Mouse (Mus musculus) lung, embryonic 15.5 days (tissue): ENCODE results near the gene Rnf26. TPM values are rescaled to one million over a fixed set of nuclear protein-coding genes. Genes with fewer than 3 reads are reported as not detected.
A peak's percentile ranks its signal among the peaks of the same experiment; 100 is the strongest.

ENCODE experiments used
- ATAC-seq: fragments of 200-750 bp; cut with Nextera tagmentation; 2 replicates; pipeline ENCODE4 v1.8.0; 2017; ENCODE audit warnings: moderate number of reproducible peaks, borderline replicate concordance; ENCODE audit not compliant: low FRiP score, low TSS enrichment; ENCODE audit errors: extremely low read depth
- H3K27ac ChIP-seq: fragments of 300-500 bp; sonication (generic); 2 replicates; pipeline ENCODE4 v1.5.1; 2015; ENCODE audit warnings: moderate library complexity, mild to moderate bottlenecking, inconsistent platforms
- H3K27me3 ChIP-seq: fragments of 300-500 bp; sonication (generic); 2 replicates; pipeline ENCODE4 v1.6.1; 2015; ENCODE audit warnings: inconsistent platforms
- H3K36me3 ChIP-seq: fragments of 300-500 bp; sonication (generic); 2 replicates; pipeline ENCODE4 v1.6.1; 2015; ENCODE audit warnings: inconsistent platforms
- H3K4me1 ChIP-seq: fragments of 300-500 bp; sonication (generic); 2 replicates; pipeline ENCODE4 v1.6.1; 2015; ENCODE audit warnings: inconsistent platforms
- H3K4me2 ChIP-seq: fragments of 300-500 bp; sonication (generic); 2 replicates; pipeline ENCODE4 v1.6.1; 2015; ENCODE audit warnings: inconsistent platforms, mild to moderate bottlenecking, moderate library complexity
- H3K4me3 ChIP-seq: fragments of 300-500 bp; sonication (generic); 2 replicates; pipeline ENCODE4 v1.5.1; 2015; ENCODE audit warnings: mild to moderate bottlenecking, inconsistent platforms
- H3K9ac ChIP-seq: fragments of 300-500 bp; sonication (generic); 2 replicates; pipeline ENCODE4 v1.6.1; 2015; ENCODE audit warnings: inconsistent platforms
- H3K9me3 ChIP-seq: fragments of 300-500 bp; sonication (generic); 2 replicates; pipeline ENCODE4 v1.6.1; 2016; ENCODE audit warnings: inconsistent platforms
- WGBS: fragments of 180-500 bp; shearing (Covaris S2); methylation state at CpG from one replicate; pipeline ENCODE4 v1.1.7; 2015; 5-methylcytosine and 5-hydroxymethylcytosine counted together
- polyA plus RNA-seq: library from polyadenylated mRNA; unstranded; fragments of >200 nt; fragmentation: Nextera tagmentation; extraction: Ambion mirVana; gene quantifications from 2 replicates; pipeline ENCODE4 v1.2.1, GENCODE M21; 2015

Gene Rnf26
- polyA plus RNA-seq, 1 experiment from 2014 or later = 71.4 TPM

DNA sequence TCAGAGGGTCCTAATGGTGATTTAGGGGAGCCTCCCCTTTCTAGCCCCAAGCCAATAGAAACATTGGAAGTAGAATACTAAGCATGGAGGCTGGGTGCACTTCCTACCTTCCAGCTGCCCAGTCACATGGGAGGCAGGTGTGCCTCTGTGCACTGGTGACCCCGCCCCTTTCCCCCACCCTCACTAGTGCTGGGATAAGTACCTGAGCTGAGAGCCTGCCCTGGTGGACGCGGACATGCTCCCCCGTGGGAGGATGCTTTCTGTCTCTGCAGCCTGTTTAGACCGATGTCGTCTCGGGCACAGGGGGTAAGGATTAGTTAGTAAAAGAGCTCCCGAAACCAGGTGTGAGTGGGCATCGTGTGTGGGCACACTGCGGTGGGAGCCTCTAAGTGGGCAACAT lies 26.4 kb downstream of the Rnf26 start:
- Histone ChIP-seq H3K27me3 (peaks cover 37% of the 10 kb centered on the region), H3K27ac (no peak overlapping the region), H3K9ac (no peak overlapping the region), H3K4me2 (no peak overlapping the region), H3K4me3 (no peak overlapping the region), H3K4me1 (peaks cover 49% of the 10 kb centered on the region), H3K36me3 (no peaks in the 10 kb centered on the region), H3K9me3 (no peaks in the 10 kb centered on the region)
- ATAC-seq = no peak
- WGBS = 42% methylated on average over 10 of the region's 10 CpGs

DNA sequence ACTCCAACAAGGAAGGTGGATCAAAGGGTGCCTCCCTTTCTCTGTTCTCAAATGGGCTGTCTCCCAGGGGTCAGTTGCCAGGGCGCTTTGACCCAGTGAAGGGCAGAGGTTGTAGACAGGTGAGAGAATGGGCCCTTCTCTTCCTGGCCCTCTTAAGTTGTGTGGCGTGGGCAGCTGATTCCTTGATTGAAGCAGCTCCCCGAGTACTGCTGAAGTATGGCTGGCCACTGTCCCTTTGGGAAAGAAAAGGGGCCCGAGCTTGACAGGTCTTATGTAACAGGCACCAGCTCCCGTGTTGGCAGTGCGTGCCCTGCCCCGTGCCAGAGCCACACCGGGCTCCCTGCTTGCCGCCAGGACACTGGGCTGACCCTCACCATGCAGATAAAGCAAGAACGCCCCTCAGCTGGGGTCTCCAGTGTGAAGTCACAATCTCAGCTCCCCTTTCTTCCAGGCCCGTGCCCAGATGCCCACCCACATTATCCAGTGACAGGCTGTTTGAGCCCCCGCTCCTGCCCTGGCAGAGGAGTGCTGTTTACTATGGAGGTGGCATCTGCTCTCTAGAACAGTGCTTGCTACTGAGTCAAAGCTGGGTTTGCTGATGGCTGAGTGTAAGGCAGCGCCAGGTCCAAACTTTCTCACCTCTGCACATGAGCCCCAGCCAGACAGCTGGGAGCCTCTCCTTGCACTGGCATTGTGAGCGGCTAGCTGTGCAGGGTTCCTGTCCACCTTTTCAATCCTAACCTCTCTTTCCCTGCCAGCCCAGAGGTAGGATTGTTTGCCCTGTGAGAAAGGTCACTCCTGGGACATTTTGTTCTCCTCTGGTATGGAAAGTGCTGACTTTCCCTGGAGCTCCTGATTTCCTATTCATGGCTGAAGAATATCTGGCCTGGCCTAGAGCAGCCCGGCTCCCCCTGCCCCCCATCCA lies 27.3 kb downstream of the Rnf26 start:
- Histone ChIP-seq H3K9ac (0 out of 2 replicates have a peak overlapping the region, but pooled peaks have one; percentile 14), H3K4me3 (peak overlapping the region; percentile 55; the same call in 1 of the 2 replicates), H3K36me3 (no peaks in the 10 kb centered on the region), H3K9me3 (no peaks in the 10 kb centered on the region), H3K4me2 (peak overlapping the region; percentile 99), H3K4me1 (peaks cover 49% of the 10 kb centered on the region), H3K27me3 (peaks cover 37% of the 10 kb centered on the region), H3K27ac (no peak overlapping the region)
- 60% methylated on average over 15 of the region's 15 CpGs for WGBS
- ATAC-seq = no peak

DNA sequence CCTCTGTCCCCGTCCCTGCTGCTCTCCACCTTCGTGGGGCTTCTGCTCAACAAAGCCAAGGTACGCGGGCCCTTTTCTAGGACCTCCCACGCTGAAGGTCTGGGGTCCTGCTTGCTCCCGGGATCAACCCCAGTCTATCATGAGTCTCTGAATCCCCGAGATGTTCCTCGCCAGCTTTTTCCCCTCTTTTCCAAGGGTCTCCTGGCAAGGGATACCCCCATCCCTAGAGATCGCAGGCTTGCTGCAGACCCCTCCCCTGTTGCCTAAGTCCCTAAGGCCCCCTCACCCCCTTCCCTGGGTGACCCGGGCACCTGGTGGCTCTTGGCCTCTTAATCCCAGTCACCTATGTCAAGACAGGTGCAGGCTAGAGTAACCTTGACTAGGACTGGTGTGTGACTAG lies 28.0 kb downstream of the Rnf26 start:
- peaks cover 49% of the 10 kb centered on the region for H3K4me1 ChIP-seq
- no peak overlapping the region for H3K27ac ChIP-seq
- no peaks in the 10 kb centered on the region for H3K9me3 ChIP-seq
- ATAC-seq = no peak
- peak overlapping the region; percentile 55 for H3K4me3 ChIP-seq
- peak overlapping the region; percentile 64 for H3K9ac ChIP-seq
- H3K27me3 ChIP-seq = peaks cover 37% of the 10 kb centered on the region
- 2% methylated on average over 10 of the region's 10 CpGs for WGBS
- H3K4me2 ChIP-seq = peak overlapping the region; percentile 99
- H3K36me3 ChIP-seq = no peaks in the 10 kb centered on the region

- Histone ChIP-seq H3K9ac (peak overlapping the region; percentile 64), H3K36me3 (no peaks in the 10 kb centered on the region), H3K4me3 (peak overlapping the region; percentile 55), H3K27me3 (peaks cover 37% of the 10 kb centered on the region), H3K4me1 (peaks cover 49% of the 10 kb centered on the region), H3K4me2 (peak overlapping the region; percentile 99), H3K27ac (no peak overlapping the region), H3K9me3 (no peaks in the 10 kb centered on the region)
- ATAC-seq = peak; percentile 83
- under 1% methylated on average over 59 of the region's 62 CpGs for WGBS
Measured at GRCm38 (mm10) chr9:44084659-44085229, 28.6 kb downstream of the Rnf26 start.

DNA sequence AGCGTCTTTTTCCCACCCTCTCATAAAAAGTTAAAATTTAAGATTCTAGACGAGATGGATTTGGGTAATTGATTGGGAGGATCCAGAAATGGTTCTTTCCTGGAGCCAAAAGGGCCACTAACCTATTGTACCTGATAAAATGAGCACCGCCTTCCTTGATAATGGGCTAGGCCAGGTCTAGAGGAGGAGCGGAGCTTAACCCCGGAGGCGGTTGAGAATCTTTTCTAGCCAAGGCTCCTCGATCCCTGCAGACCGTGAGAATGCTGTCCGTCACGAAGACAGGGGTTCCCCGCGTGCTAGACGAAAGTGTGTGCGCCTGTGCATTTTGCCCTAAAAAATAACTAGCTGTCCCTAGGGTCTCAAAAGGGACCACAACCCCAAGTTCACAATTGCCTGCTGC lies 29.1 kb downstream of the Rnf26 start:
- under 1% methylated on average over 14 of the region's 14 CpGs for WGBS
- Histone ChIP-seq H3K4me3 (peak overlapping the region; percentile 55), H3K4me2 (peak overlapping the region; percentile 99), H3K9ac (peak overlapping the region; percentile 64; the same call in 1 of the 2 replicates), H3K27me3 (peaks cover 37% of the 10 kb centered on the region), H3K4me1 (peaks cover 50% of the 10 kb centered on the region), H3K36me3 (no peaks in the 10 kb centered on the region), H3K9me3 (no peaks in the 10 kb centered on the region), H3K27ac (no peak overlapping the region)
- ATAC-seq = no peak

DNA sequence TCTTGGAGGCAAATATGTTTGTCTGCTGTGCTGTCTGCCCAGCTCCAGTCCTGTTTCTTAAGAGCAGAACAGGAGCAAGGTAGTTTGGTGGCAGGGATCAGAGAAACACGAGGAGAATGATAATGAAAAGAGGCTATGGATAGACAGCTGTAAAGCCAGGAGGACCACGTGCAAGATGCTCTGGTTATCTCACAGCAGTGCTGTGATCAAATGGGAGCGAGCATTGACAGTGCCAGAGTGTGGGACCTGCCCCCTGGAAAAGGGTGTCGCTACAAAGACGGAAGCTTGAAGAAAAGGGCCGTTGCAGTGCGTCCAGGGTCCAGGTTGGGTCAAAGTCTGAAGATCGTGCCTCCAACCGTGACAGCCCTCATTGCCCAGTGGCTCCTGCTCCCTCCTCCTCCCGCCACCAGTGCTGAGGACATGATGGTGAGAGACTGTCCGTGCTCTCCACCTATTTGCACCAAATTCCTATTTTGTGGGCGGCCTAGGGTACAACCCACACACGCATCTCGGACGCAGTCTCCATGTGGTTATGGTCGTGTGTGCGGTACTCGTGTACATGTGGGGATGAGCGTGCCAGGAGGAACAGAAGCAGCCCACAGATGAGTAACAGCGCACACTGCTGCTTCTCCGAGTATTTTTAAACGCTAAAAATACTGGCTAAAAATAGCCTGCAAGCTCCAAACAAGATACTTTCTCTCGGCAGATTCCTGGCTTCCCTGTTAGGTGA lies 29.8 kb downstream of the Rnf26 start:
- Histone ChIP-seq H3K4me2 (peak overlapping the region; percentile 99), H3K27ac (no peak overlapping the region; the same call in 1 of the 2 replicates), H3K4me3 (peak overlapping the region; percentile 55), H3K27me3 (peaks cover 37% of the 10 kb centered on the region), H3K4me1 (peaks cover 51% of the 10 kb centered on the region), H3K9ac (no peak overlapping the region), H3K36me3 (no peaks in the 10 kb centered on the region), H3K9me3 (no peaks in the 10 kb centered on the region)
- WGBS = 6% methylated on average over 23 of the region's 23 CpGs
- no peak for ATAC-seq

DNA sequence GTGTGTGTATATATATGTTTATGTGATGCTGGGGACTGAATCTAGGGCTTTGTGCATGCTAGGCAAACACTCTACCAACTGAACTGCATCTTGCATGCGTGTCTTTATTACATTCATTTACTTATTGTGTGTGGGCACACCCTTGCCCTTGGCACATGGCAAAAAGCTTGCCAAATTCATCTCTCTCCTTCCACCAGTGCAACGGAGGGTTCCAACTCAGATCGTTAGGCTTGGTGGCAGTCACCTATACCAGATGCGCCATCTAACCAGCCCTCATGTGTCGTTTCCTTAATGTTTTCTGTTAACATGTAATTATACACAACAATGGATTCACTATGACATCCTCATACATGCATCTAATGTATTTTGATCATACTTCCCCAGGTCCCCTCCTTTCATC lies 31.1 kb downstream of the Rnf26 start:
- WGBS = 90% methylated on average over 5 of the region's 5 CpGs
- no peak overlapping the region for H3K4me3 ChIP-seq
- no peaks in the 10 kb centered on the region for H3K36me3 ChIP-seq
- no peak overlapping the region for H3K27ac ChIP-seq
- peaks cover 37% of the 10 kb centered on the region for H3K27me3 ChIP-seq
- no peak overlapping the region for H3K4me2 ChIP-seq
- H3K9ac ChIP-seq = no peak overlapping the region
- no peaks in the 10 kb centered on the region for H3K9me3 ChIP-seq
- peaks cover 42% of the 10 kb centered on the region for H3K4me1 ChIP-seq
- no peak for ATAC-seq

DNA sequence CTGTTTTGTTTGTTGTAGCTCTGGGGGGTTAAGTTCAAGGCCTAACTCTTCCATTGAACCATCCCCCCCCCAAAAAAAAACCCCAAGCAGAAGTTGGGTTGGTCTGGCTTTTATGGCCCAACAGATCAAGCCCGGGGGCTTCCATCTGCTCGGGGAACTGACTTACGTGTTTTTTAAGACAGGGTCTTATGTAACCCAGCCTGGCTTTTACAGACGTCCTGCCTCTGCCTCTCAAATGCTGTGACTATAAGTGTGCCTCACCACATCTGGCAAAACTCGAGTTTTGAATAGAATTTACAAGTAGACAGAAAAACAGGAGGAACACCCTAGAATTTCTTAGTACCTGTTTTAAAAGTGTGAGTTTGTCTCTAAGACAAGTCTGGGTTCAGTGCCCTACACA lies 31.7 kb downstream of the Rnf26 start:
- ATAC-seq = no peak
- H3K4me2 ChIP-seq = no peak overlapping the region
- H3K4me1 ChIP-seq = peaks cover 35% of the 10 kb centered on the region
- WGBS = 71% methylated on average over 5 of the region's 5 CpGs
- no peaks in the 10 kb centered on the region for H3K36me3 ChIP-seq
- H3K9me3 ChIP-seq = no peaks in the 10 kb centered on the region
- peaks cover 33% of the 10 kb centered on the region for H3K27me3 ChIP-seq
- no peak overlapping the region for H3K27ac ChIP-seq
- no peak overlapping the region for H3K9ac ChIP-seq
- no peak overlapping the region for H3K4me3 ChIP-seq

DNA sequence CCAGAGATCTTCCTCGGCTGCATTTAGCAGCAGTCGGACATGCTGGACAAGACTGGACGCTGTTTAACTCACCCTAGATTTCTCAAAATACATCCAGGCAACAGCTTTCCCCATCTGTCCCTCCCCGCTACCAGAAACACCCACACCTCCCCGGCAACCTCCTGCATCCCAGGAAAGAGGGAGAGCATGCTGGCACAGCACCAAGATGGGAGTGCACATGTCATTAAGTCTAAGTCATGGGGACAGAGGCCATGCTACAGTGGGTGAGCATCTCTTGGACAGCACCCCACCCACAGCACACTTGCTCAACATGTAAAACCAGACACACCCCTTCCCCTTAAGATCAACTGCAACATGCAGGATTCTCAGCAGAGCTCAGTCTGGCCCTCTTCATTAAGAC lies 32.4 kb downstream of the Rnf26 start:
- no peaks in the 10 kb centered on the region for H3K9me3 ChIP-seq
- H3K4me2 ChIP-seq = no peak overlapping the region
- H3K4me3 ChIP-seq = no peak overlapping the region
- WGBS = 43% methylated on average over 5 of the region's 5 CpGs
- H3K36me3 ChIP-seq = no peaks in the 10 kb centered on the region
- peaks cover 35% of the 10 kb centered on the region for H3K4me1 ChIP-seq
- no peak overlapping the region for H3K9ac ChIP-seq
- no peak overlapping the region for H3K27ac ChIP-seq
- ATAC-seq = no peak
- peaks cover 31% of the 10 kb centered on the region for H3K27me3 ChIP-seq

DNA sequence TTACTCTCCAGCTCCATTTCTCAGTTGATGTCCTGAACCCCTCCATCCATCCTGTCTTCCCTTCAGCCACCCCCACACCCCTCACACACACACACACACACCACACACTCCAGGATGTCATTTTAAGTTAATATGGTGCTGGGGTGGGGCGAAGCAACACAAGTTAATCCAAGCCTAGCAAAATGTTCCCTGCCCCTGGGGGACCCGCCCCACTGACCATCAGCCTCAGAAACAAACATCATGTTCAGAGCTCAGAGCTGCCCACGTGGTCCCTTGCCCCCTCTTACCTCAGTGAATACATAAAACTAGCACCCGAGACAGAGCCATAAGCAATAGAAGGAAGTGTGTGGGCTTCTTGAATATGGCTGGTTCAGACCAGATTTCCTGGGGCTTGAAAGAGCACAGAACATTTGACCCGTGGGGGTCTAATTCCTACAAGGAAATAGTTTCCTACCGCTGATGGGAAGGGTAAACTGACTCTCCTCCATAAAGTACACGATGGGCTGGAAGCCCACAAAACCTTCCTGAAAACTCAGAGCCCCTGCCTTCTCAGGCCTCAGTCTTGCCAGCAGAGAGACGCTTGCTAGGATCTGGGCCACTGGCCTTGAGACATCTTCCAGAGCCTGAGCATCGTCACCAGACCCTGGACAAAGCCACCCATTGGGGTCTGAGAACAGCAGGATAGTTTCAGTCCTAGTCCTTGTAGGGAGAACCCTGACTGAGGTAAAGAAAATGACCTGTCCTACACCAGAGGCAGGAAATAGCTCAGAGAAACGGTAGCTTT lies 33.1 kb downstream of the Rnf26 start:
- Histone ChIP-seq H3K27me3 (peaks cover 24% of the 10 kb centered on the region), H3K36me3 (no peaks in the 10 kb centered on the region)
- no peak for ATAC-seq

More for the DNA sequence above, 33.1 kb downstream of the Rnf26 start:
- Histone ChIP-seq H3K4me2 (no peak overlapping the region), H3K9me3 (no peaks in the 10 kb centered on the region), H3K9ac (no peak overlapping the region), H3K4me3 (no peak overlapping the region), H3K27ac (no peak overlapping the region), H3K4me1 (peaks cover 30% of the 10 kb centered on the region)
- WGBS = 57% methylated on average over 10 of the region's 10 CpGs
